Mouse (Mus musculus): ENCODE results near the gene Btk. TPM values are rescaled to one million over a fixed set of nuclear protein-coding genes. Genes with fewer than 3 reads are reported as not detected.

Btk gene
- polyA plus RNA-seq (2012) = 13.9 and 17.7 TPM in 2 replicates

DNA sequence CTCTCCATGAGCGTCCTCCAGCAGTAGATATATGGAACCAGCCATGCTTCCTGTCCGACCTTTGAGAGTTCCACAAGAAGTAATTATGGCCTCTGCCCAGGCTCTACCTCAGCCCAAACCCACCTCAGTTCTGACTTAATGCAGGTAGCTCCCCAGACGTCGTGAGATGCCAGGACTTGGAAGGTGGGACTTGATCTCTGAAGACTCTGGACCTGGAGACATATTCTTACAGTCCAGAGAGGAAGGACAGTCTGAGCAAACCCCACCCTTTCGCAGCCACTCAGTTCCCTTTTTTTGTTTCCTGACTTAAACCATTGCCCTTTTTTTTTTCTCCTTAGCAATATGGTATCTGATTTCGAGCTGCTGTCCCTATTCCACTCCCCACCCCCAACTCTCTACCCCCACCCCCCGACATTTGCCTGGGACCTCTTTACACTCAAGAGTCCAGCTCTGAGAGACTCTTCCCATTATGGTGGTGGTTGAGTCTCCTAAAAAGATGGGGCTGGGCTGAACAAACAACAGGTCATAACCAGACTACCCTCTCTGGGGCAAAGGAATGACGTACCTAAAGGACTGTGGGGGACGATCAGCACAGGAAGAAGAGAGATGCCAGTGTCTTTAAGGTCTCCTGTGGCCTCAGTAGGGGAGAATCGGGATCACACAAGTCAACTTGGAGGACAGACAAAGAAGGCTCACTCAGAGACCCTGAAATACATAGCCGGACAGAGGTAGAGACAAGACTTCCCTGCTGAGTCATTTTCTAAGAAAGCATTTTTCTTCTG lies at the start of gene Btk:
Gene Btk (minus strand): TSS at position 683 of the 782 bp plus-strand sequence.

DNA sequence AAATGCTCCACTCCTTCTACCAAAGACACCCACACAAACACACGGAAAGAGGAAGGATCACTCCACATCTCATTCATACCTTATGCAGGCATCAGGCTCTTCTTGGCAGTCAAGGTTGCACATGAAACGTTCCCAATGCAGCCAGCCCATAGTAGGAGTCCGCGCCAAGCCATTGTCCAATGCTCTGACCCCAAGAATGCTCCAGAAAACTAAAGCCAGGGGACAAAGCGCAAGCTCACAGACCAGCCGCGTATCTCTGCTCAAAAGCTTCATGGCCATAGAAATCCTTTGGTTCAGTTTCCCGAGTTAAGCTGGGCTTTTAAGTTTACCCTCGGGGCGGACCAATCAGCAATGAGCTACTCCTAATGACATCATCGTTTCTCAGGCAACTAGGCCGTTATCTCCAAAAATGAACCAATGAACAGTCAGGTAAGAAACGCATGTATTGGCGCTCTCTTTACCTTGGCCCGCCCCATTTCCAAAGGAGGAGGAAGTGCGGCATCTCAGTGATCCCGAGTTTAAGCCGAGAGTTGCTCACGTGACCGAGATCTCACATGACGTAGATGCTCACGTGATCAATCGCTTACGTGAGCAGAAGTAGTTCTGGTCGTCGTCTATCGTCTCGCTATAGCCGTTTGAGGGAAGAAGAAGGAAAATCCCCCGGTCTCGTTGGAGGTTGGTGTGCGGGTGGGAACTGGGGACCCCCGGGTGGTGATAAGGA lies 17.4 kb upstream of the Btk start, which contains the start of the genes Gla and Hnrnph2:
Gene Gla (minus strand): TSS at position 467 of the 721 bp plus-strand sequence.
Gene Hnrnph2 (plus strand): TSS at position 521 of the 721 bp plus-strand sequence.

DNA sequence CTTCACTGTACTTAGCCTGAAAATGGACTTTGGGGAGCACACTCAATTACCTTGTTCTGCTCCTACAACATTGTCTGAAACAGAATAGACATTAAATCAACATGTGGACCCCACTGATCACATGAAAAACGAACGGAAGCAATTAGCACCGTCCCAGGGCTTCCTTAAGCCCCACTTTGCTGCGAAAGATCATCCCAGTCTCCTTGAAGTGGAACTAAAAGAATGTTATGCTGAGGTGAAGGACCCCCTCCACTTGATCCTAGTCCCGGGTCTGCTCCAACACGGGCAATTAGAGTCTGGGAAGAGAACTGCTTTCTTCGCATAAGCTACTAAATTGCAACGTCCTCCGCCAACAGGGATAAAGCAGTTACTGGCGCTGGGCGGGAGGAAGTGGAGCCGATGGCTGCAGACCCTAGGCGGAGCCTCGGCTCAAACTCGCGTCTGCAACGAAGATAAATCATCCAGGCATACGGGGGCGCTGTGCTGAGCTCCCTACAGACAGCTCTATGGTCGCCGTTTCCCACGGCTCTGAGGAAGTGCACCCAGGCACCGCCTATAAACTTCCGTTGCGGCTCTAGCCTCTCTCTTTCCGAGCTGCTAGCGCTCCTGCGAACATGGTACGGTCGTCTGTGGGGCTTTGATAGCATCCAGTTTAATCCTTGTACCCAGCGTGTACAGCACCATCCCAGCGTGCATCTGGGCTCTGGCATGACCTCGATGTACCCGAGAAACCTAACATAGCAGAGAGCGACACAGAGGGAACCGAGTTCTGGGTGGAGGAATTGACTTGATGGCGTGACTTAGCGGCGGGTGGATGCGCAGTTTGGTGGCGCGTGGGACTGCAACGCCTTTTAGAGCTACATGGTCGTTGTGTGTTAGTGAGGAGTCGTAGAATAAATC lies 2.0 kb upstream of the Btk start, which contains the start of gene Rpl36a:
Gene Rpl36a (plus strand): TSS at position 552 of the 900 bp plus-strand sequence.

DNA sequence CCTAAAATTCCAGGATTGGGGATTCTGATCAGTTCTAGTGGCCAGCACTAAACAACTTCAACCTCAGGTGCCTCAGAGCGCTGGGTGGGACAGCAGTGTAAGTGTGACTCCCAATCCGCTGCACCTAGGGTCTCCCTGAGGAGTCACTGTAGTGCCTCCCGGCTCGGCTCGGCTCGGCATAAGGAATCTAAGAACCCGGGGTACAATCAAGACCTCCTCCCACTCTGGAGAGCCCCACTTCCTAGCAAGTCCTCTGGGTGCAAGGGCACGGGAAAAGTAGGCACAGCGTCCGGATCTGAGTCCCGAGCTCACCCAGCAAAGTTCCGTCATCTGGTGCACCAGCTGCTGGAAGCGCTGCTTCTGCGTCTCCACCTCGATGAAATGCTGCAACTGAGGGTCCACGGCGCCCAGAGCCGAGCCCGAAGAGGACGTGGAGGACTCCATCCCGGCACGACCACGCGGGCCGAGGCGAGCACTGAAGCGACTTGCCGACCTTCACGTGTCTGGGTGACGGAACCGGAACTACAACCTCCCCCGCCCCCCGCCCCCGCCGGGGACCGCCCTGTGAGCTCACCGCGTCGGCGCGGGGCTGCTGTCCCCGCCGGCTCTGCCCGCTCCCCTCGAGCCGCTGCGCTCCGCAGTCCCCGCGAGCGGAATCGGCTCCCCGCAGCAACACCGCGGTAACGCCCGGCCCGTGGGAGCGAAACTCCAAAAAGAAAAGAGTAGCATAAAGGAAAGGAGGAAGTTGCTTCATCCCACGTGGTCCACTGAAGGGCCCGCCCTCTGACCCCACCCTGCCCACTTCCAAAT lies 42.0 kb downstream of the Btk start, which contains the start of gene Timm8a1:
Gene Timm8a1 (minus strand): TSS at position 721 of the 810 bp plus-strand sequence.

Other genes starting within 250 kb of the Btk start
- gene Drp2, start 179.0 kb downstream of the Btk start, polyA plus RNA-seq (2012) = 0.05 and 0.25 TPM in 2 replicates
- not detected in 2 replicates for gene Taf7l, start 107.1 kb downstream of the Btk start, polyA plus RNA-seq (2012)
- gene Timm8a1, start 41.7 kb downstream of the Btk start, polyA plus RNA-seq (2012) = 5.2 and 6.5 TPM in 2 replicates
- gene Rpl36a, start 2.1 kb upstream of the Btk start, polyA plus RNA-seq (2012) = 136 and 149 TPM in 2 replicates
- 2.0 and 2.2 TPM in 2 replicates for gene Gla, start 17.6 kb upstream of the Btk start, polyA plus RNA-seq (2012)
- gene Hnrnph2, start 17.6 kb upstream of the Btk start, polyA plus RNA-seq (2012) = 20.1 and 24.0 TPM in 2 replicates
- 0.69 and 1.2 TPM in 2 replicates for gene Armcx4, start 102.9 kb upstream of the Btk start, polyA plus RNA-seq (2012)
- 1.2 and 1.8 TPM in 2 replicates for gene Armcx1, start 134.4 kb upstream of the Btk start, polyA plus RNA-seq (2012)
- 3.4 and 4.6 TPM in 2 replicates for gene Armcx6, start 167.8 kb upstream of the Btk start, polyA plus RNA-seq (2012)
- gene Armcx3, start 173.0 kb upstream of the Btk start, polyA plus RNA-seq (2012) = 2.5 and 2.9 TPM in 2 replicates
- 12.0 and 17.5 TPM in 2 replicates for gene Armcx2, start 225.7 kb upstream of the Btk start, polyA plus RNA-seq (2012)